Mouse (Mus musculus) kidney, postnatal 14 days (tissue): ENCODE data around the gene Ccer2.

Experiments
- DNase-seq: peaks from one replicate; pipeline ENCODE4 v3.0.0; 2022; ENCODE audit warnings: mixed read lengths

The Ccer2 gene

GRCm38 (mm10) chr7:28756079-28756478, at the start of gene Ccer2:
Ccer2 (plus strand) TSS chr7:28756174.
- DNase-seq, result no peak

- no peak for DNase-seq
These were observed 46.5 kb upstream of the Ccer2 start for GRCm38 (mm10) chr7:28709454-28709853.

- no peak for DNase-seq
These were observed 45.0 kb upstream of the Ccer2 start for GRCm38 (mm10) chr7:28710962-28711361.

- DNase-seq, result no peak
These were observed 41.3 kb upstream of the Ccer2 start for GRCm38 (mm10) chr7:28714667-28715066.

GRCm38 (mm10) chr7:28715598-28715997, 40.4 kb upstream of the Ccer2 start:
- no peak for DNase-seq

GRCm38 (mm10) chr7:28716590-28717281, 39.2 kb upstream of the Ccer2 start, which contains the start of gene Fbxo17:
Fbxo17 (plus strand) TSS chr7:28716804.
- DNase-seq, result peak; percentile 70

GRCm38 (mm10) chr7:28717726-28718125, 38.2 kb upstream of the Ccer2 start:
- DNase-seq, result no peak

GRCm38 (mm10) chr7:28719159-28719558, 36.8 kb upstream of the Ccer2 start:
- no peak for DNase-seq

- no peak for DNase-seq
These were observed 36.3 kb upstream of the Ccer2 start for GRCm38 (mm10) chr7:28719650-28720049.

- no peak for DNase-seq
These were observed 35.0 kb upstream of the Ccer2 start for GRCm38 (mm10) chr7:28720753-28721537.

GRCm38 (mm10) chr7:28722079-28722478, 33.9 kb upstream of the Ccer2 start:
- DNase-seq, result no peak

- no peak for DNase-seq
These were observed 31.4 kb upstream of the Ccer2 start for GRCm38 (mm10) chr7:28724613-28725012.

- peak; percentile 69 for DNase-seq
These were observed 29.4 kb upstream of the Ccer2 start for GRCm38 (mm10) chr7:28726600-28726999.

- no peak for DNase-seq
These were observed 28.2 kb upstream of the Ccer2 start for GRCm38 (mm10) chr7:28727649-28728340.

GRCm38 (mm10) chr7:28732341-28733142, 23.4 kb upstream of the Ccer2 start:
- peak; percentile 92 for DNase-seq

- no peak for DNase-seq
These were observed 22.8 kb upstream of the Ccer2 start for GRCm38 (mm10) chr7:28733211-28733610.

GRCm38 (mm10) chr7:28735701-28736100, 20.3 kb upstream of the Ccer2 start:
- no peak for DNase-seq

- no peak for DNase-seq
These were observed 16.1 kb upstream of the Ccer2 start for GRCm38 (mm10) chr7:28739829-28740228.

- no peak for DNase-seq
These were observed 15.0 kb upstream of the Ccer2 start for GRCm38 (mm10) chr7:28740949-28741348.

- DNase-seq, result no peak
These were observed 14.6 kb upstream of the Ccer2 start for GRCm38 (mm10) chr7:28741368-28741708.

- peak; percentile 97 for DNase-seq
These were observed 14.1 kb upstream of the Ccer2 start, which contains the start of the genes Mrps12 and Sars2 for GRCm38 (mm10) chr7:28741709-28742438. Mrps12 (minus strand) TSS chr7:28741820. Sars2 (plus strand) TSS chr7:28741992.

- no peak for DNase-seq
These were observed 6.0 kb upstream of the Ccer2 start for GRCm38 (mm10) chr7:28749935-28750334.
